Mouse (Mus musculus) lung, postnatal 25 days (tissue): ENCODE measurements at regions not wholly inside any gene's neighbourhood (a gene's known extent, or its start where the extent isn't known, plus 50 kb on each side); places are given as distances from the start of the nearest gene placed in this dataset.
A peak's percentile ranks its signal among the peaks of the same experiment; 100 is the strongest.

ENCODE experiments used
- DNase-seq: peaks from one replicate; pipeline ENCODE4 v3.0.0; 2022; ENCODE audit warnings: low spot score

- no peak for DNase-seq
Measured at GRCm38 (mm10) chr3:147041201-147041600, 189.0 kb downstream of the Ttll7 start.

GRCm38 (mm10) chr3:147042911-147043310 is 190.7 kb downstream of the Ttll7 start:
- no peak for DNase-seq

- peak; percentile 16 for DNase-seq
Measured at GRCm38 (mm10) chr3:147046634-147047033, 194.5 kb downstream of the Ttll7 start.

GRCm38 (mm10) chr3:147054157-147054838 is 202.1 kb downstream of the Ttll7 start:
- DNase-seq = no peak

- DNase-seq = no peak
Measured at GRCm38 (mm10) chr3:147057874-147058273, 205.7 kb downstream of the Ttll7 start.

- no peak for DNase-seq
Measured at GRCm38 (mm10) chr3:147060659-147061058, 208.5 kb downstream of the Ttll7 start.

- no peak for DNase-seq
Measured at GRCm38 (mm10) chr3:147062451-147062850, 210.3 kb downstream of the Ttll7 start.

- DNase-seq = no peak
Measured at GRCm38 (mm10) chr3:147063578-147064442, 211.6 kb downstream of the Ttll7 start.

- no peak for DNase-seq
Measured at GRCm38 (mm10) chr3:147064443-147064868, 212.3 kb downstream of the Ttll7 start.

GRCm38 (mm10) chr3:147070972-147071371 is 218.8 kb downstream of the Ttll7 start:
- DNase-seq = no peak

- DNase-seq = no peak
Measured at GRCm38 (mm10) chr3:147080197-147080596, 228.0 kb downstream of the Ttll7 start.

GRCm38 (mm10) chr3:147080768-147081448 is 228.7 kb downstream of the Ttll7 start:
- no peak for DNase-seq

GRCm38 (mm10) chr3:147081763-147082162 is 229.6 kb downstream of the Ttll7 start:
- DNase-seq = no peak

GRCm38 (mm10) chr3:147082255-147082943 is 230.2 kb downstream of the Ttll7 start:
- no peak for DNase-seq

GRCm38 (mm10) chr3:147083374-147083773 is 231.2 kb downstream of the Ttll7 start:
- no peak for DNase-seq

- DNase-seq = no peak
Measured at GRCm38 (mm10) chr3:147083823-147084222, 231.7 kb downstream of the Ttll7 start.

GRCm38 (mm10) chr3:147084624-147085189 is 232.5 kb downstream of the Ttll7 start:
- no peak for DNase-seq

- no peak for DNase-seq
Measured at GRCm38 (mm10) chr3:147088171-147088570, 236.0 kb downstream of the Ttll7 start.

- DNase-seq = no peak
Measured at GRCm38 (mm10) chr3:147089716-147090115, 237.5 kb downstream of the Ttll7 start.

- DNase-seq = no peak
Measured at GRCm38 (mm10) chr3:147092188-147093075, 240.3 kb downstream of the Ttll7 start.

- no peak for DNase-seq
Measured at GRCm38 (mm10) chr3:147093076-147093380, 240.9 kb downstream of the Ttll7 start.
